Mouse (Mus musculus) kidney, embryonic 15.5 days (tissue): ENCODE data around the gene Adat3. TPM values are rescaled to one million over a fixed set of nuclear protein-coding genes. Genes with fewer than 3 reads are reported as not detected.

Source experiments
- microRNA-seq: library from miRNA; unstranded; fragments of <30 nt; microRNA quantifications from one replicate; pipeline ENCODE4, GENCODE M21; 2016
- polyA plus RNA-seq: library from polyadenylated mRNA; unstranded; fragments of >200 nt; fragmentation: Nextera tagmentation; extraction: Ambion mirVana; gene quantifications from 2 replicates; pipeline ENCODE4 v1.2.1, GENCODE M21; 2015

Gene Adat3
- polyA plus RNA-seq, 1 experiment from 2014 or later: 8.6 TPM

Small RNAs within 50 kb of the gene (microRNA-seq; reads per million reads assigned to microRNA genes)
- gene Mir6912: not detected

Other genes with a start within 250 kb of the Adat3 start
- gene Plk5, start 246.4 kb upstream of the Adat3 start, polyA plus RNA-seq: 0.67 and 0.70 TPM in 2 replicates
- 7.1 and 8.4 TPM in 2 replicates for gene Mex3d, start 215.2 kb upstream of the Adat3 start, polyA plus RNA-seq
- gene Mbd3, start 203.3 kb upstream of the Adat3 start, polyA plus RNA-seq: 260 and 283 TPM in 2 replicates
- 790 and 798 TPM in 2 replicates for gene Uqcr11, start 196.1 kb upstream of the Adat3 start, polyA plus RNA-seq
- 130 and 138 TPM in 2 replicates for gene Tcf3, start 169.2 kb upstream of the Adat3 start, polyA plus RNA-seq
- not detected in 2 replicates for gene Onecut3, start 108.0 kb upstream of the Adat3 start, polyA plus RNA-seq
- 0.23 TPM in 2 replicates for gene Atp8b3, start 63.8 kb upstream of the Adat3 start, polyA plus RNA-seq
- 23.9 and 29.5 TPM in 2 replicates for gene Rexo1, start 41.3 kb upstream of the Adat3 start, polyA plus RNA-seq
- 9.9 and 11.2 TPM in 2 replicates for gene Klf16, start 25.6 kb upstream of the Adat3 start, polyA plus RNA-seq
- 93.5 and 95.4 TPM in 2 replicates for gene Abhd17a, start 12.5 kb upstream of the Adat3 start, polyA plus RNA-seq
- 93.5 and 107 TPM in 2 replicates for gene Scamp4, start within 50 bp of the Adat3 start, polyA plus RNA-seq
- gene Gm49322, start 3.1 kb downstream of the Adat3 start, polyA plus RNA-seq: 4.5 and 5.3 TPM in 2 replicates
- gene Csnk1g2, start 20.0 kb downstream of the Adat3 start, polyA plus RNA-seq: 156 and 183 TPM in 2 replicates
- gene Btbd2, start 54.2 kb downstream of the Adat3 start, polyA plus RNA-seq: 78.6 and 83.2 TPM in 2 replicates
- 95.3 and 103 TPM in 2 replicates for gene Mknk2, start 75.2 kb downstream of the Adat3 start, polyA plus RNA-seq
- gene Mob3a, start 99.1 kb downstream of the Adat3 start, polyA plus RNA-seq: 37.7 and 41.5 TPM in 2 replicates
- gene Izumo4, start 99.3 kb downstream of the Adat3 start, polyA plus RNA-seq: 22.8 and 26.2 TPM in 2 replicates
- 68.1 and 70.9 TPM in 2 replicates for gene Ap3d1, start 139.4 kb downstream of the Adat3 start, polyA plus RNA-seq
- gene Dot1l, start 152.3 kb downstream of the Adat3 start, polyA plus RNA-seq: 17.3 and 21.8 TPM in 2 replicates
- 78.2 and 92.6 TPM in 2 replicates for gene Sf3a2, start 195.3 kb downstream of the Adat3 start, polyA plus RNA-seq
- gene Plekhj1, start 195.7 kb downstream of the Adat3 start, polyA plus RNA-seq: 126 and 130 TPM in 2 replicates
- gene Amh, start 202.4 kb downstream of the Adat3 start, polyA plus RNA-seq: 0.09 TPM in 1 of 2 replicates, not detected in the other
- 5.6 and 5.7 TPM in 2 replicates for gene Jsrp1, start 210.6 kb downstream of the Adat3 start, polyA plus RNA-seq
- 1,583 and 1,739 TPM in 2 replicates for gene Oaz1, start 223.8 kb downstream of the Adat3 start, polyA plus RNA-seq
- 0.83 and 1.2 TPM in 2 replicates for gene Lingo3, start 241.2 kb downstream of the Adat3 start, polyA plus RNA-seq